Mouse (Mus musculus) embryonic facial prominence, embryonic 12.5 days (tissue): ENCODE data around the gene Elk4. TPM values are rescaled to one million over a fixed set of nuclear protein-coding genes. Genes with fewer than 3 reads are reported as not detected.

Experiments used
- ATAC-seq: fragments of 200-750 bp; cut with Nextera tagmentation; 2 replicates; pipeline ENCODE4 v1.8.0; 2017; ENCODE audit not compliant: insufficient number of reproducible peaks, insufficient read depth, low FRiP score, low TSS enrichment
- H3K27ac ChIP-seq: fragments of 300-500 bp; sonication (generic); 2 replicates; pipeline ENCODE4 v1.5.1; 2016; ENCODE audit warnings: mild to moderate bottlenecking
- H3K27me3 ChIP-seq: fragments of 300-500 bp; sonication (generic); 2 replicates; pipeline ENCODE4 v1.6.1; 2016; ENCODE audit warnings: mild to moderate bottlenecking, moderate library complexity
- H3K36me3 ChIP-seq: fragments of 300-500 bp; sonication (generic); 2 replicates; pipeline ENCODE4 v1.6.1; 2016; ENCODE audit warnings: mild to moderate bottlenecking
- H3K4me1 ChIP-seq: fragments of 300-500 bp; sonication (generic); 2 replicates; pipeline ENCODE4 v1.6.1; 2016
- H3K4me2 ChIP-seq: fragments of 300-500 bp; sonication (generic); replicated peaks from 2 replicates; pipeline ENCODE4 v1.6.1; 2016; ENCODE audit warnings: mild to moderate bottlenecking, moderate library complexity
- H3K4me3 ChIP-seq: fragments of 300-500 bp; sonication (generic); 2 replicates; pipeline ENCODE4 v1.5.1; 2016; ENCODE audit warnings: mild to moderate bottlenecking
- H3K9ac ChIP-seq: fragments of 300-500 bp; sonication (generic); 2 replicates; pipeline ENCODE4 v1.6.1; 2016; ENCODE audit warnings: mild to moderate bottlenecking, moderate library complexity
- H3K9me3 ChIP-seq: fragments of 300-500 bp; sonication (generic); 2 replicates; pipeline ENCODE4 v1.6.1; 2016; ENCODE audit warnings: mild to moderate bottlenecking, moderate library complexity
- WGBS: fragments of 180-500 bp; shearing (Covaris S2); methylation state at CpG from one replicate; pipeline ENCODE4 v1.1.7; 2016; 5-methylcytosine and 5-hydroxymethylcytosine counted together
- polyA plus RNA-seq: library from polyadenylated mRNA; unstranded; fragments of >200 nt; fragmentation: Nextera tagmentation; extraction: Ambion mirVana; gene quantifications from 2 replicates; pipeline ENCODE4 v1.2.1, GENCODE M21; 2016

Gene Elk4
- polyA plus RNA-seq, 1 experiment from 2014 or later = 18.1 TPM

GRCm38 (mm10) chr1:131970322-131970660, 37.1 kb upstream of the Elk4 start:
- Histone ChIP-seq H3K9ac (no peak overlapping the region), H3K4me3 (no peak overlapping the region), H3K4me1 (peaks cover 33% of the 10 kb centered on the region), H3K9me3 (no peaks in the 10 kb centered on the region), H3K4me2 (peak overlapping the region; percentile 31; the same call in 1 of the 2 replicates), H3K27ac (peak overlapping the region; percentile 71; the same call in 1 of the 2 replicates), H3K36me3 (no peaks in the 10 kb centered on the region), H3K27me3 (peaks cover 22% of the 10 kb centered on the region)
- WGBS = 43% methylated on average over 5 of the region's 5 CpGs
- ATAC-seq = no peak

GRCm38 (mm10) chr1:131970661-131971520, 36.5 kb upstream of the Elk4 start:
- WGBS = 5% methylated on average over 16 of the region's 16 CpGs
- peaks cover 33% of the 10 kb centered on the region for H3K4me1 ChIP-seq
- H3K4me2 ChIP-seq = peak overlapping the region; percentile 31
- no peak overlapping the region for H3K4me3 ChIP-seq
- peak overlapping the region; percentile 25; the same call in 1 of the 2 replicates for H3K9ac ChIP-seq
- H3K9me3 ChIP-seq = no peaks in the 10 kb centered on the region
- peaks cover 22% of the 10 kb centered on the region for H3K27me3 ChIP-seq
- ATAC-seq = peak; percentile 19; the same call in 1 of the 2 replicates
- H3K36me3 ChIP-seq = no peaks in the 10 kb centered on the region
- H3K27ac ChIP-seq = peak overlapping the region; percentile 71

GRCm38 (mm10) chr1:131971771-131972497, 35.5 kb upstream of the Elk4 start:
- peaks cover 15% of the 10 kb centered on the region; the same call in 1 of the 2 replicates for H3K27me3 ChIP-seq
- peak overlapping the region; percentile 71; the same call in 1 of the 2 replicates for H3K27ac ChIP-seq
- peaks cover 33% of the 10 kb centered on the region for H3K4me1 ChIP-seq
- H3K9me3 ChIP-seq = no peaks in the 10 kb centered on the region
- no peak overlapping the region for H3K4me2 ChIP-seq
- 13% methylated on average over 15 of the region's 15 CpGs for WGBS
- no peaks in the 10 kb centered on the region for H3K36me3 ChIP-seq
- 0 out of 2 replicates have a peak, but pooled peaks have one; percentile 18 for ATAC-seq
- H3K9ac ChIP-seq = no peak overlapping the region
- H3K4me3 ChIP-seq = no peak overlapping the region

- H3K27ac ChIP-seq = no peak overlapping the region
- 20% methylated on average over 13 of the region's 13 CpGs for WGBS
These were observed 34.7 kb upstream of the Elk4 start for GRCm38 (mm10) chr1:131972498-131973334.

GRCm38 (mm10) chr1:131973991-131974390, 33.4 kb upstream of the Elk4 start:
- no peak overlapping the region for H3K27ac ChIP-seq
- H3K4me2 ChIP-seq = no peak overlapping the region
- H3K4me3 ChIP-seq = no peak overlapping the region
- no peaks in the 10 kb centered on the region for H3K36me3 ChIP-seq
- H3K9ac ChIP-seq = no peak overlapping the region
- H3K4me1 ChIP-seq = peaks cover 33% of the 10 kb centered on the region
- H3K9me3 ChIP-seq = no peaks in the 10 kb centered on the region
- WGBS = 77% methylated on average over 6 of the region's 6 CpGs
- ATAC-seq = no peak
- peaks cover 10% of the 10 kb centered on the region; the same call in 1 of the 2 replicates for H3K27me3 ChIP-seq

More at GRCm38 (mm10) chr1:131972498-131973334, 34.7 kb upstream of the Elk4 start:
- H3K4me2 ChIP-seq = no peak overlapping the region
- H3K36me3 ChIP-seq = no peaks in the 10 kb centered on the region
- ATAC-seq = no peak
- no peaks in the 10 kb centered on the region for H3K9me3 ChIP-seq
- H3K27me3 ChIP-seq = peaks cover 15% of the 10 kb centered on the region; the same call in 1 of the 2 replicates
- H3K4me1 ChIP-seq = peaks cover 33% of the 10 kb centered on the region
- H3K9ac ChIP-seq = no peak overlapping the region
- no peak overlapping the region for H3K4me3 ChIP-seq

- Histone ChIP-seq H3K27ac (no peak overlapping the region), H3K27me3 (peaks cover 7% of the 10 kb centered on the region; the same call in 1 of the 2 replicates), H3K36me3 (no peaks in the 10 kb centered on the region), H3K9me3 (no peaks in the 10 kb centered on the region), H3K9ac (no peak overlapping the region), H3K4me2 (no peak overlapping the region), H3K4me1 (peaks cover 16% of the 10 kb centered on the region), H3K4me3 (no peak overlapping the region)
- no peak for ATAC-seq
- 79% methylated on average over 5 of the region's 5 CpGs for WGBS
These were observed 30.5 kb upstream of the Elk4 start for GRCm38 (mm10) chr1:131976886-131977285.

GRCm38 (mm10) chr1:131980471-131980870, 26.9 kb upstream of the Elk4 start:
- no peak overlapping the region for H3K27ac ChIP-seq
- no peak overlapping the region for H3K9ac ChIP-seq
- WGBS = 17% methylated on average over 2 of the region's 2 CpGs
- no peaks in the 10 kb centered on the region for H3K9me3 ChIP-seq
- no peaks in the 10 kb centered on the region for H3K27me3 ChIP-seq
- ATAC-seq = no peak
- no peaks in the 10 kb centered on the region for H3K36me3 ChIP-seq
- no peak overlapping the region for H3K4me2 ChIP-seq
- H3K4me3 ChIP-seq = no peak overlapping the region
- H3K4me1 ChIP-seq = no peaks in the 10 kb centered on the region

- 50% methylated on average over 12 of the region's 12 CpGs for WGBS
- Histone ChIP-seq H3K4me3 (no peak overlapping the region), H3K9me3 (no peaks in the 10 kb centered on the region), H3K27ac (no peak overlapping the region), H3K27me3 (no peaks in the 10 kb centered on the region), H3K4me1 (no peaks in the 10 kb centered on the region), H3K36me3 (no peaks in the 10 kb centered on the region), H3K4me2 (no peak overlapping the region), H3K9ac (no peak overlapping the region)
- no peak for ATAC-seq
These were observed 25.9 kb upstream of the Elk4 start for GRCm38 (mm10) chr1:131981378-131982013.

GRCm38 (mm10) chr1:131982907-131983306, 24.5 kb upstream of the Elk4 start:
- H3K4me2 ChIP-seq = no peak overlapping the region
- ATAC-seq = no peak
- H3K9me3 ChIP-seq = no peaks in the 10 kb centered on the region
- no peaks in the 10 kb centered on the region for H3K4me1 ChIP-seq
- no peaks in the 10 kb centered on the region for H3K27me3 ChIP-seq
- H3K4me3 ChIP-seq = no peak overlapping the region
- no peak overlapping the region for H3K9ac ChIP-seq
- 14% methylated on average over 5 of the region's 5 CpGs for WGBS
- no peaks in the 10 kb centered on the region for H3K36me3 ChIP-seq
- no peak overlapping the region for H3K27ac ChIP-seq

- 85% methylated on average over 2 of the region's 2 CpGs for WGBS
- Histone ChIP-seq H3K9me3 (no peaks in the 10 kb centered on the region), H3K4me2 (no peak overlapping the region), H3K27ac (no peak overlapping the region), H3K4me1 (no peaks in the 10 kb centered on the region), H3K4me3 (no peak overlapping the region), H3K9ac (no peak overlapping the region), H3K36me3 (no peaks in the 10 kb centered on the region), H3K27me3 (no peaks in the 10 kb centered on the region)
- no peak for ATAC-seq
These were observed 23.6 kb upstream of the Elk4 start for GRCm38 (mm10) chr1:131983806-131984205.

GRCm38 (mm10) chr1:131987432-131987831, 20.0 kb upstream of the Elk4 start:
- H3K27ac ChIP-seq = no peak overlapping the region
- H3K36me3 ChIP-seq = no peaks in the 10 kb centered on the region
- 82% methylated on average over 15 of the region's 15 CpGs for WGBS
- no peaks in the 10 kb centered on the region for H3K9me3 ChIP-seq
- ATAC-seq = no peak
- no peak overlapping the region for H3K9ac ChIP-seq
- H3K4me2 ChIP-seq = no peak overlapping the region
- H3K4me1 ChIP-seq = no peaks in the 10 kb centered on the region
- H3K27me3 ChIP-seq = no peaks in the 10 kb centered on the region
- H3K4me3 ChIP-seq = no peak overlapping the region
